Mouse (Mus musculus) MEL (cell line): Measurements from ENCODE around the gene Ascc2. TPM values are rescaled to one million over a fixed set of nuclear protein-coding genes. Genes with fewer than 3 reads are reported as not detected.
A peak's percentile ranks its signal among the peaks of the same experiment; 100 is the strongest.

Experiments used
- DNase-seq: peaks from one replicate; pipeline ENCODE4 v3.0.0; 2011; ENCODE audit warnings: low read depth, low spot score
- H3K27ac ChIP-seq: 2 replicates; pipeline ENCODE4 v1.5.1; 2012; ENCODE audit warnings: low read depth, mild to moderate bottlenecking, control low read depth, low read length, moderate library complexity; ENCODE audit not compliant: control insufficient read depth
- H3K27me3 ChIP-seq, 2 experiments: fragments of 150-350 bp in 1 of 2; sonication (generic) in 1 of 2; 2 replicates each; pipeline ENCODE4 v1.6.1; 2012; ENCODE audit warnings: low read length in 2 of 2, mild to moderate bottlenecking in 2 of 2, improper control_type of control experiment in 1 of 2, moderate library complexity in 1 of 2; ENCODE audit not compliant: insufficient read depth in 2 of 2, control insufficient read depth in 1 of 2
- H3K36me3 ChIP-seq, 2 experiments: 2 replicates each; pipeline ENCODE4 v1.6.1; 2012 to 2014; ENCODE audit warnings: low read length in 2 of 2, improper control_type of control experiment in 1 of 2, inconsistent platforms in 1 of 2, mild to moderate bottlenecking in 1 of 2; ENCODE audit not compliant: insufficient read depth in 2 of 2, control insufficient read depth in 1 of 2
- H3K4me1 ChIP-seq, 2 experiments: fragments of 150-350 bp in 1 of 2; sonication (generic) in 1 of 2; 2 replicates each; pipeline ENCODE4 v1.6.1; 2012; ENCODE audit warnings: low read length in 2 of 2, improper control_type of control experiment in 1 of 2, mild to moderate bottlenecking in 1 of 2; ENCODE audit not compliant: insufficient read depth in 2 of 2, control insufficient read depth in 1 of 2
- H3K4me3 ChIP-seq, 2 experiments: fragments of 150-350 bp in 1 of 2; sonication (generic) in 1 of 2; 2 replicates each; pipeline ENCODE4 v1.5.1; 2012; ENCODE audit warnings: low read depth in 2 of 2, low read length in 2 of 2, mild to moderate bottlenecking in 2 of 2, moderate library complexity in 2 of 2, control low read depth in 1 of 2, improper control_type of control experiment in 1 of 2; ENCODE audit not compliant: control insufficient read depth in 1 of 2, insufficient read depth in 1 of 2
- H3K79me2 ChIP-seq: 2 replicates; pipeline ENCODE4 v1.6.1; 2012; ENCODE audit warnings: mild to moderate bottlenecking, low read length, moderate library complexity; ENCODE audit not compliant: control insufficient read depth, poor library complexity, insufficient read depth
- H3K9ac ChIP-seq: 2 replicates; pipeline ENCODE4 v1.6.1; 2012; ENCODE audit warnings: low read depth, mild to moderate bottlenecking, control low read depth, low read length, moderate library complexity; ENCODE audit not compliant: control insufficient read depth, poor library complexity, severe bottlenecking
- H3K9me3 ChIP-seq: fragments of 150-350 bp; sonication (generic); replicated peaks from 2 replicates; pipeline ENCODE4 v1.6.1; 2012; ENCODE audit warnings: mild to moderate bottlenecking, low read length, improper control_type of control experiment, moderate library complexity; ENCODE audit not compliant: insufficient read depth
- BHLHE40 ChIP-seq: IDR thresholded peaks from 2 replicates; pipeline ENCODE4 v1.6.1; 2012; ENCODE audit warnings: low read depth, mild to moderate bottlenecking, inconsistent platforms, low read length, improper control_type of control experiment, borderline replicate concordance
- CHD1 ChIP-seq: IDR thresholded peaks from 2 replicates; pipeline ENCODE4 v1.6.1; 2012; ENCODE audit warnings: low read depth, mild to moderate bottlenecking, inconsistent platforms, low read length, improper control_type of control experiment
- CHD2 ChIP-seq: IDR thresholded peaks from 2 replicates; pipeline ENCODE4 v1.6.1; 2011; ENCODE audit warnings: low read length, improper control_type of control experiment
- CTCF ChIP-seq, 3 experiments: IDR thresholded peaks in 2 of 3; conservative IDR thresholded peaks in 1 of 3; 2 replicates each; pipeline ENCODE4 v1.5.1; 2011 to 2012; ENCODE audit warnings: low read length in 3 of 3, low read depth in 2 of 3, mild to moderate bottlenecking in 2 of 3, improper control_type of control experiment in 1 of 3, inconsistent platforms in 1 of 3, mixed read lengths in 1 of 3, moderate library complexity in 1 of 3; ENCODE audit not compliant: control insufficient read depth in 1 of 3, insufficient read depth in 1 of 3, poor library complexity in 1 of 3, severe bottlenecking in 1 of 3
- E2F4 ChIP-seq: IDR thresholded peaks from 2 replicates; pipeline ENCODE4 v1.6.1; 2011; ENCODE audit warnings: low read depth, low read length, improper control_type of control experiment, borderline replicate concordance
- ELF1 ChIP-seq: IDR thresholded peaks from 2 replicates; pipeline ENCODE4 v1.6.1; 2014; ENCODE audit warnings: low read depth, mild to moderate bottlenecking, inconsistent platforms, low read length, improper control_type of control experiment, moderate library complexity
- EP300 ChIP-seq, 2 experiments: IDR thresholded peaks; 2 replicates each; pipeline ENCODE4 v1.6.1; 2011; ENCODE audit warnings: improper control_type of control experiment in 2 of 2, low read length in 2 of 2, low read depth in 1 of 2, mild to moderate bottlenecking in 1 of 2
- ETS1 ChIP-seq: IDR thresholded peaks from 2 replicates; pipeline ENCODE4 v1.6.1; 2012; ENCODE audit warnings: low read depth, mild to moderate bottlenecking, inconsistent platforms, low read length, improper control_type of control experiment, moderate library complexity
- GABPA ChIP-seq: IDR thresholded peaks from 2 replicates; pipeline ENCODE4 v1.6.1; 2012; ENCODE audit warnings: low read depth, mild to moderate bottlenecking, inconsistent platforms, low read length, improper control_type of control experiment, moderate library complexity
- GATA1 ChIP-seq: IDR thresholded peaks from 2 replicates; pipeline ENCODE4 v1.6.1; 2011; ENCODE audit warnings: low read depth, low read length, improper control_type of control experiment
- JUND ChIP-seq: IDR thresholded peaks from 2 replicates; pipeline ENCODE4 v1.6.1; 2011; ENCODE audit warnings: low read depth, mild to moderate bottlenecking, improper control_type of control experiment, low read length
- KAT2A ChIP-seq: conservative IDR thresholded peaks from 2 replicates; pipeline ENCODE4 v1.6.1; 2012; ENCODE audit warnings: low read depth, low read length, improper control_type of control experiment, inconsistent platforms
- MAFK ChIP-seq: IDR thresholded peaks from 2 replicates; pipeline ENCODE4 v1.6.1; 2011; ENCODE audit warnings: low read depth, mild to moderate bottlenecking, low read length, improper control_type of control experiment, borderline replicate concordance
- MAX ChIP-seq: IDR thresholded peaks from 2 replicates; pipeline ENCODE4 v1.6.1; 2011; ENCODE audit warnings: low read length, improper control_type of control experiment
- MAZ ChIP-seq: IDR thresholded peaks from 2 replicates; pipeline ENCODE4 v1.6.1; 2012; ENCODE audit warnings: low read depth, mild to moderate bottlenecking, inconsistent platforms, low read length, improper control_type of control experiment
- MEF2A ChIP-seq: IDR thresholded peaks from 2 replicates; pipeline ENCODE4 v1.6.1; 2014; ENCODE audit warnings: low read depth, mild to moderate bottlenecking, inconsistent platforms, low read length, improper control_type of control experiment; ENCODE audit not compliant: poor library complexity, insufficient replicate concordance, severe bottlenecking; ENCODE audit errors: extremely low read depth
- MXI1 ChIP-seq: IDR thresholded peaks from 2 replicates; pipeline ENCODE4 v1.6.1; 2011; ENCODE audit warnings: mild to moderate bottlenecking, low read depth, low read length, improper control_type of control experiment
- MYB ChIP-seq: IDR thresholded peaks from 2 replicates; pipeline ENCODE4 v1.6.1; 2011; ENCODE audit warnings: mild to moderate bottlenecking, low read depth, low read length, improper control_type of control experiment
- MYC ChIP-seq: IDR thresholded peaks from 2 replicates; pipeline ENCODE4 v1.6.1; 2011; ENCODE audit warnings: low read depth, mild to moderate bottlenecking, low read length, improper control_type of control experiment, moderate library complexity
- NELFE ChIP-seq: IDR thresholded peaks from 2 replicates; pipeline ENCODE4 v1.6.1; 2011; ENCODE audit warnings: low read depth, low read length, improper control_type of control experiment
- NRF1 ChIP-seq: IDR thresholded peaks from 2 replicates; pipeline ENCODE4 v1.6.1; 2014; ENCODE audit warnings: low read depth, mild to moderate bottlenecking, inconsistent platforms, low read length, improper control_type of control experiment, moderate library complexity; ENCODE audit not compliant: poor library complexity, insufficient read depth, severe bottlenecking
- POLR2A ChIP-seq, 2 experiments: IDR thresholded peaks; 2 replicates each; pipeline ENCODE4 v1.6.1; 2011 to 2012; ENCODE audit warnings: low read length in 2 of 2, mild to moderate bottlenecking in 2 of 2, control low read depth in 1 of 2, improper control_type of control experiment in 1 of 2, low read depth in 1 of 2, moderate library complexity in 1 of 2; ENCODE audit not compliant: control insufficient read depth in 1 of 2, insufficient read depth in 1 of 2, poor library complexity in 1 of 2
- POLR2AphosphoS2 ChIP-seq: IDR thresholded peaks from 2 replicates; pipeline ENCODE4 v1.6.1; 2011; ENCODE audit warnings: low read length, improper control_type of control experiment
- POLR2AphosphoS5 ChIP-seq: IDR thresholded peaks from 2 replicates; pipeline ENCODE4 v1.6.1; 2012; ENCODE audit warnings: low read depth, borderline replicate concordance, mild to moderate bottlenecking, inconsistent platforms, low read length, moderate library complexity, mixed read lengths
- RAD21 ChIP-seq: IDR thresholded peaks from 2 replicates; pipeline ENCODE4 v1.6.1; 2011; ENCODE audit warnings: mild to moderate bottlenecking, low read depth, low read length, improper control_type of control experiment
- RCOR1 ChIP-seq: IDR thresholded peaks from 2 replicates; pipeline ENCODE4 v1.6.1; 2012; ENCODE audit warnings: low read depth, mild to moderate bottlenecking, inconsistent platforms, low read length, improper control_type of control experiment
- SIN3A ChIP-seq: IDR thresholded peaks from 2 replicates; pipeline ENCODE4 v1.6.1; 2012; ENCODE audit warnings: low read length, improper control_type of control experiment, inconsistent platforms
- TAL1 ChIP-seq: IDR thresholded peaks from 2 replicates; pipeline ENCODE4 v1.6.1; 2012; ENCODE audit warnings: mild to moderate bottlenecking, inconsistent platforms, low read length, moderate library complexity, mixed read lengths
- TBP ChIP-seq: IDR thresholded peaks from 2 replicates; pipeline ENCODE4 v1.8.0; 2011; ENCODE audit warnings: low read depth, low read length, improper control_type of control experiment
- TCF12 ChIP-seq: IDR thresholded peaks from 2 replicates; pipeline ENCODE4 v1.6.1; 2014; ENCODE audit warnings: low read depth, mild to moderate bottlenecking, inconsistent platforms, low read length, improper control_type of control experiment, moderate library complexity
- UBTF ChIP-seq: IDR thresholded peaks from 2 replicates; pipeline ENCODE4 v1.6.1; 2012; ENCODE audit warnings: low read depth, mild to moderate bottlenecking, inconsistent platforms, low read length, improper control_type of control experiment, moderate library complexity, borderline replicate concordance; ENCODE audit not compliant: insufficient read depth
- USF1 ChIP-seq: IDR thresholded peaks from 2 replicates; pipeline ENCODE4 v1.6.1; 2014; ENCODE audit warnings: low read depth, mild to moderate bottlenecking, inconsistent platforms, low read length, improper control_type of control experiment, moderate library complexity
- ZC3H11A ChIP-seq: IDR thresholded peaks from 2 replicates; pipeline ENCODE4 v1.6.1; 2012; ENCODE audit warnings: low read depth, mild to moderate bottlenecking, inconsistent platforms, low read length, improper control_type of control experiment
- ZKSCAN1 ChIP-seq: IDR thresholded peaks from 2 replicates; pipeline ENCODE4 v1.6.1; 2012; ENCODE audit warnings: low read depth, mild to moderate bottlenecking, inconsistent platforms, low read length, improper control_type of control experiment, moderate library complexity
- ZMIZ1 ChIP-seq: IDR thresholded peaks from 2 replicates; pipeline ENCODE4 v1.6.1; 2012; ENCODE audit warnings: low read depth, mild to moderate bottlenecking, inconsistent platforms, low read length, improper control_type of control experiment, moderate library complexity
- ZNF384 ChIP-seq: IDR thresholded peaks from 2 replicates; pipeline ENCODE4 v1.6.1; 2012; ENCODE audit warnings: low read depth, mild to moderate bottlenecking, inconsistent platforms, low read length, improper control_type of control experiment
- polyA plus RNA-seq, 2 experiments: library from polyadenylated mRNA; stranded (reverse) in 1 of 2; unstranded in 1 of 2; fragments of >175 nt in 1 of 2; fragments of >200 nt in 1 of 2; gene quantifications; 2 replicates each; pipeline versions ENCODE4 v1.2.1 to v1.2.4; 2012; ENCODE audit warnings: low replicate concordance in 2 of 2, low read depth in 1 of 2; ENCODE audit not compliant: insufficient read length in 2 of 2, insufficient read depth in 1 of 2, missing spikeins in 1 of 2
- total RNA-seq: library from RNA; depleted of rRNA; stranded (reverse); fragments of 300-350 nt; gene quantifications from 2 replicates; pipeline ENCODE4 v1.2.3, GENCODE M21; 2012

The Ascc2 gene
- total and polyA plus RNA-seq, 3 experiments = 27.5 to 98.2 (median 43.5) TPM

GRCm38 (mm10) chr11:4704072-4704964 lies 66.8 kb downstream of the Ascc2 start, which contains the start of the genes Uqcr10 and Zmat5:
Gene Uqcr10, minus strand, starts transcription at chr11:4704342.
Gene Zmat5, plus strand, starts transcription at chr11:4704678.
- DNase-seq = peak; percentile 100
- Histone ChIP-seq H3K27ac (peak within 1 kb of the TSS; percentile 81), H3K4me1 (peaks cover 0 to 7% of the 10 kb centered on the region in 2 experiments; a peak in 2 of 4 replicates), H3K79me2 (peaks cover 28% of the 10 kb centered on the region), H3K27me3 (no peaks in the 10 kb centered on the region), H3K4me3 (peak within 1 kb of the TSS; percentile 68 to 96), H3K9ac (peak within 1 kb of the TSS; percentile 90), H3K9me3 (no peaks in the 10 kb centered on the region), H3K36me3 (peaks cover 0 to 16% of the 10 kb centered on the region in 2 experiments; a peak in 3 of 4 replicates)
- no peak for TF ChIP-seq USF1
- no peak for TF ChIP-seq RAD21
- no peak for TF ChIP-seq JUND
- TF ChIP-seq GABPA = no peak; the same call in 1 of the 2 replicates
- no peak for TF ChIP-seq CTCF (IDR thresholded peaks at IDR 0.05 in 2 of 3, conservative IDR thresholded peaks at IDR 0.05 in 1 of 3; ENCODE audit: control insufficient read depth in 1 of 3, insufficient read depth in 1 of 3, low read depth in 2 of 3, low read length in 3 of 3, poor library complexity in 1 of 3, severe bottlenecking in 1 of 3)
- TF ChIP-seq ZKSCAN1 = no peak
- no peak for TF ChIP-seq POLR2AphosphoS5
- peak; percentile 97 for TF ChIP-seq POLR2AphosphoS2
- TF ChIP-seq ZMIZ1 = peak; percentile 73
- peak; percentile 95 to 99 for TF ChIP-seq POLR2A (IDR thresholded peaks at IDR 0.05; ENCODE audit: control insufficient read depth in 1 of 2, insufficient read depth in 1 of 2, low read depth in 1 of 2, low read length in 2 of 2, poor library complexity in 1 of 2)
- no peak for TF ChIP-seq MAFK
- peak; percentile 100 for TF ChIP-seq KAT2A
- TF ChIP-seq MAX = peak; percentile 49
- peak; percentile 97 for TF ChIP-seq NELFE
- peak; percentile 97 for TF ChIP-seq MYC
- peak; percentile 63 for TF ChIP-seq TCF12
- no peak; the same call in 1 of the 2 replicates for TF ChIP-seq MAZ
- no peak for TF ChIP-seq ZNF384
- no peak for TF ChIP-seq MYB
- peak; percentile 98 for TF ChIP-seq ELF1
- no peak for TF ChIP-seq CHD1
- no peak for TF ChIP-seq BHLHE40
- no peak for TF ChIP-seq RCOR1
- 0 out of 2 replicates have a peak, but pooled peaks have one; percentile 12 for TF ChIP-seq GATA1
- TF ChIP-seq MEF2A = no peak
- TF ChIP-seq E2F4 = no peak
- peak; percentile 84 for TF ChIP-seq CHD2
- TF ChIP-seq TAL1 = no peak
- TF ChIP-seq NRF1 = peak; percentile 82
- no peak for TF ChIP-seq ZC3H11A
- no peak for TF ChIP-seq UBTF
- TF ChIP-seq SIN3A = peak; percentile 99
- peak; percentile 93 for TF ChIP-seq MXI1
- TF ChIP-seq EP300 (IDR thresholded peaks at IDR 0.05; ENCODE audit: low read depth in 1 of 2, low read length in 2 of 2) = no peak
- peak; percentile 80 for TF ChIP-seq TBP
- TF ChIP-seq ETS1 = no peak; the same call in 1 of the 2 replicates
